Mouse (Mus musculus) neural tube, embryonic 14.5 days (tissue): ENCODE measurements around the gene Serpine3. TPM values are rescaled to one million over a fixed set of nuclear protein-coding genes. Genes with fewer than 3 reads are reported as not detected.

Experiments used
- ATAC-seq: fragments of 200-750 bp; cut with Nextera tagmentation; 2 replicates; pipeline ENCODE4 v1.8.0; 2017; ENCODE audit warnings: low read depth, mild to moderate bottlenecking, moderate TSS enrichment, moderate library complexity
- H3K27ac ChIP-seq: fragments of 300-500 bp; sonication (generic); 2 replicates; pipeline ENCODE4 v1.5.1; 2014; ENCODE audit warnings: low read depth, mild to moderate bottlenecking, control low read depth, low read length, moderate library complexity, mixed read lengths
- H3K27me3 ChIP-seq: fragments of 300-500 bp; sonication (generic); 2 replicates; pipeline ENCODE4 v1.6.1; 2014; ENCODE audit warnings: low read length; ENCODE audit not compliant: control insufficient read depth, insufficient read depth
- H3K36me3 ChIP-seq: fragments of 300-500 bp; sonication (generic); 2 replicates; pipeline ENCODE4 v1.6.1; 2014; ENCODE audit warnings: low read length, mixed read lengths; ENCODE audit not compliant: control insufficient read depth, insufficient read depth
- H3K4me1 ChIP-seq: fragments of 300-500 bp; sonication (generic); 2 replicates; pipeline ENCODE4 v1.6.1; 2014; ENCODE audit warnings: low read length; ENCODE audit not compliant: control insufficient read depth, insufficient read depth
- H3K4me2 ChIP-seq: fragments of 300-500 bp; sonication (generic); 2 replicates; pipeline ENCODE4 v1.6.1; 2014; ENCODE audit warnings: mild to moderate bottlenecking, low read depth, low read length, control low read depth
- H3K4me3 ChIP-seq: fragments of 300-500 bp; sonication (generic); 2 replicates; pipeline ENCODE4 v1.5.1; 2014; ENCODE audit warnings: low read depth, low read length, control low read depth, mixed read lengths
- H3K9ac ChIP-seq: fragments of 300-500 bp; sonication (generic); replicated peaks from 2 replicates; pipeline ENCODE4 v1.6.1; 2014; ENCODE audit warnings: low read depth, mild to moderate bottlenecking, control low read depth, low read length, mixed read lengths
- H3K9me3 ChIP-seq: fragments of 300-500 bp; sonication (generic); 2 replicates; pipeline ENCODE4 v1.6.1; 2016; ENCODE audit warnings: low read length; ENCODE audit not compliant: control insufficient read depth
- WGBS: fragments of 180-500 bp; shearing (Covaris S2); extraction: QIAGEN DNeasy Blood & Tissue Kit; methylation state at CpG from one replicate; pipeline ENCODE4 v1.1.7; 2014; 5-methylcytosine and 5-hydroxymethylcytosine counted together
- polyA plus RNA-seq: library from polyadenylated mRNA; unstranded; fragments of >200 nt; fragmentation: Nextera tagmentation; extraction: Ambion mirVana; gene quantifications from 2 replicates; pipeline ENCODE4 v1.2.1, GENCODE M21; 2014

Serpine3 gene
- polyA plus RNA-seq, 1 experiment from 2014 or later: not detected

DNA sequence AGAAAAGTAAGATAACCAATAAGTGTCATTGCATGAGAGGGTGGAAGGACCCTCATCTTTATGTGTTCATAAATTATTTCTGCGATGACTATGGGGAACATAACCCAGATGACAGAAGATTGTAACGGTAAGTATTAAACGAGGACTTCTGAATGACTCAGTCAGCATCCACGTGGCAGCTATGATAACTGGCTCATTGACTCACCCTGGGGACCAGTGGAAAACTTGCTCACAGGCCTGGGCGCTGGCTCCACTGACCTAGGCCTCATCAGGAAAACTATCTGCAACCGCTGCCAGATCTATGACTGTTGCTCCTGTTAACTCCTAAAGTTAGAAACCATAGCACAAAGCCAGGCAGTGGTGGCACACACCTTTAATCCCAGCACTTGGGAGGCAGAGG lies 15.1 kb upstream of the Serpine3 start:
- 82% methylated on average over 6 of the region's 6 CpGs for whole genome bisulfite sequencing
- H3K4me1 ChIP-seq: no peaks in the 10 kb centered on the region
- no peaks in the 10 kb centered on the region for H3K9me3 ChIP-seq
- no peaks in the 10 kb centered on the region for H3K36me3 ChIP-seq
- no peak overlapping the region for H3K27ac ChIP-seq
- no peak for ATAC-seq
- H3K27me3 ChIP-seq: no peaks in the 10 kb centered on the region
- H3K4me3 ChIP-seq: no peak overlapping the region
- no peak overlapping the region for H3K4me2 ChIP-seq
- H3K9ac ChIP-seq: no peak overlapping the region

DNA sequence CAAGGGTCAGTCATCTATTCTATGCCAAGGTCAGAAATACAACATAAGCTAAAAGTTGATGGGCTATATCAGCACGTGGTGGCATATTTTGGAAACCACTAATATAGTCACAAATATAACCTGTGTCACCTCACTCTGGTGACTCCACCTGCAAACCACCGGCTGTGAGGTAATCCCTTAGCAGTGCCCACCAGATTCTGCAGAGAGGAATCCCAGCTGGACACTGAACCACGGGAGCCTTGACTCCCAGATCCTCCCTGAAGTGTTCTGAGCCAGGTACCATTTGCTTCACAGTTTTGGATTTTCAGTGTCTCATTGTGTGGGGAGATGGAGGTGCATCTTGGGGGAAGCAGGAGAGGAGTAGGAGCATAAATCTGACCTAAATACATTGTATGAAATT lies 13.1 kb upstream of the Serpine3 start:
- WGBS: 75% methylated on average over 3 of the region's 3 CpGs
- H3K27me3 ChIP-seq: no peaks in the 10 kb centered on the region
- no peak overlapping the region for H3K4me2 ChIP-seq
- no peak for ATAC-seq
- no peak overlapping the region for H3K9ac ChIP-seq
- no peaks in the 10 kb centered on the region for H3K9me3 ChIP-seq
- H3K27ac ChIP-seq: no peak overlapping the region
- no peaks in the 10 kb centered on the region for H3K36me3 ChIP-seq
- no peaks in the 10 kb centered on the region for H3K4me1 ChIP-seq
- no peak overlapping the region for H3K4me3 ChIP-seq

DNA sequence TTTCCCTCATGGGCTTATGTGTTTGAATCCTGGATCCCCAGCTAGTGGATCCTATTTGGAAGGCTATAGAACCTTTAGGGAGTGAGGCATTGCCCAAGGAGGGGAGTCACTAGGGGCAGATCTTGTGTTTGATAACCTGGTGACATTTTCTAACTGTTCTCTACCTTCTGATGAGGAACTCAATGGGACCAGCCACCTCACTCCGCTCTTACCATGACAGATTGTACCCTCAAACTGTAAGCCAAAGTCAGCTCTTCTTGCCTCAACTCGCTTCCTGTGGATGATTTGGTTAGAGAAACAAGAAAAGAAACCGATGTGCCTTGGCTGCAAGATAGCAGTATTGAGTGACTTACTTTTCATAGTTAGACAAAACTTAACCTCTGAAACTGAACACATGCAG lies 11.7 kb upstream of the Serpine3 start:
- no peaks in the 10 kb centered on the region for H3K4me1 ChIP-seq
- H3K27ac ChIP-seq: no peak overlapping the region
- 96% methylated on average over 3 of the region's 3 CpGs for WGBS
- no peaks in the 10 kb centered on the region for H3K9me3 ChIP-seq
- no peak overlapping the region for H3K4me3 ChIP-seq
- ATAC-seq: no peak
- no peaks in the 10 kb centered on the region for H3K36me3 ChIP-seq
- H3K9ac ChIP-seq: no peak overlapping the region
- H3K27me3 ChIP-seq: no peaks in the 10 kb centered on the region
- no peak overlapping the region for H3K4me2 ChIP-seq

DNA sequence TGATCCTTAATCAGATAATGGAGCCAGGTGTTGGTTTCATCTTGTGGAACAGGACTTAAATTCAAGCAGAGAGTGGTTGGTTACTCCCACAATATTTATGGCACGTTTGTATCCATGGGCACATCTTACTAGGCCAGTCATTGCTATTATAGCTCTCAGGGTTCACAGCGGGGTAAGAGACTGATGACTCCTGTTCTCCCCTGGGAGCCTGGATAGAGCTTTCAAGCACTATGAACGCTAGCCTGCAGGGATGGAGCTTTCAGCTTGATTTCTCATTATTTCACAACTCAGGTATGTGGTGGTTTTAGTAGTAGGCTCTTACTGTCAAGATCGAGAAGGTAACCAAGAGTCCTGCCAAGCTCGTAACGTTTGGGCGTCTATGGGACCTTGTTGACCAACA lies 7.5 kb upstream of the Serpine3 start:
- Histone ChIP-seq H3K9me3 (no peaks in the 10 kb centered on the region), H3K27ac (no peak overlapping the region), H3K4me3 (no peak overlapping the region), H3K36me3 (no peaks in the 10 kb centered on the region), H3K9ac (no peak overlapping the region), H3K4me2 (no peak overlapping the region), H3K27me3 (no peaks in the 10 kb centered on the region), H3K4me1 (no peaks in the 10 kb centered on the region)
- no peak for ATAC-seq
- 79% methylated on average over 7 of the region's 7 CpGs for WGBS

DNA sequence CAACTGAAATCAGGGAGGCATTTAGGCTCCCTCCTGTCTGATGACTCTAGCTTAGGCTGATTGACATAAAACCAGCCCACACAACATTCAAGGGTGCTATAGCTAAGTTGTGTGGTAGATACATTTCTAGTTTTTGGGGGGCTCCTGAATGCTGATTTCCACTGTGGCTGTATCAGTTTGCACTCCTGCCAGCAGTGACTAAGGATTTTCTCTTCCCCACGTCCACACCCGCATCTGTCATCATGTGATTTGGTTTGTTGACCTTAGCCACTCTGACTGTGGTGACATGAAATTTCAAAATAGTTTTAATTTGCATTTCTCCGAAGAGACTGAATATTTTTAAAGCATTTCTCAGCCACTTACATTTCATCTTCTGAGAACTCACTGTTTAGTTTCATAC lies 6.0 kb upstream of the Serpine3 start:
- Histone ChIP-seq H3K4me3 (no peak overlapping the region), H3K9ac (no peak overlapping the region), H3K9me3 (no peaks in the 10 kb centered on the region), H3K4me2 (no peak overlapping the region), H3K27ac (no peak overlapping the region), H3K4me1 (no peaks in the 10 kb centered on the region), H3K27me3 (no peaks in the 10 kb centered on the region), H3K36me3 (no peaks in the 10 kb centered on the region)
- WGBS: 88% methylated on average over 3 of the region's 3 CpGs
- no peak for ATAC-seq

DNA sequence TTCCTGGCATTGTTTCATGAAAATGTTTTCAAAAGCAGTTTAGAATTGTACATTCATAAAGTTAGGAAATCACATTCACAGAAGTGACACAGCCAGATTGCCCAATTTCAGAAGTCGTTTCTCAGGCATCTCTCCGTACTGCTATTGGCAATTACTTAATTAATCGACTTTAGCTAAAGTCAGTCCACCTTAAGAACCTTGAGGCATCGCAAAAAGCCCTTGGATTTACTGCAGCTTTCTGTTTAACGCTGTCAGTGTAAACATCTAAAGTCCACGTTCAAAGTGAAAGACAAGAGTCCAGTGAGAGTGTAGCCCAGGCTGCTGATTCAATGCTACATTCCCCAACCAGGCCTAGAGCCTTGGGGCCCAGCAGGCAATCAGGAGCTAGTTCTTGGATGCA lies 1.1 kb upstream of the Serpine3 start:
- no peak overlapping the region for H3K4me2 ChIP-seq
- H3K36me3 ChIP-seq: no peaks in the 10 kb centered on the region
- no peaks in the 10 kb centered on the region for H3K4me1 ChIP-seq
- no peaks in the 10 kb centered on the region for H3K27me3 ChIP-seq
- ATAC-seq: no peak
- no peak overlapping the region for H3K9ac ChIP-seq
- H3K9me3 ChIP-seq: no peaks in the 10 kb centered on the region
- no peak overlapping the region for H3K4me3 ChIP-seq
- H3K27ac ChIP-seq: no peak overlapping the region
- 82% methylated on average over 6 of the region's 6 CpGs for WGBS

DNA sequence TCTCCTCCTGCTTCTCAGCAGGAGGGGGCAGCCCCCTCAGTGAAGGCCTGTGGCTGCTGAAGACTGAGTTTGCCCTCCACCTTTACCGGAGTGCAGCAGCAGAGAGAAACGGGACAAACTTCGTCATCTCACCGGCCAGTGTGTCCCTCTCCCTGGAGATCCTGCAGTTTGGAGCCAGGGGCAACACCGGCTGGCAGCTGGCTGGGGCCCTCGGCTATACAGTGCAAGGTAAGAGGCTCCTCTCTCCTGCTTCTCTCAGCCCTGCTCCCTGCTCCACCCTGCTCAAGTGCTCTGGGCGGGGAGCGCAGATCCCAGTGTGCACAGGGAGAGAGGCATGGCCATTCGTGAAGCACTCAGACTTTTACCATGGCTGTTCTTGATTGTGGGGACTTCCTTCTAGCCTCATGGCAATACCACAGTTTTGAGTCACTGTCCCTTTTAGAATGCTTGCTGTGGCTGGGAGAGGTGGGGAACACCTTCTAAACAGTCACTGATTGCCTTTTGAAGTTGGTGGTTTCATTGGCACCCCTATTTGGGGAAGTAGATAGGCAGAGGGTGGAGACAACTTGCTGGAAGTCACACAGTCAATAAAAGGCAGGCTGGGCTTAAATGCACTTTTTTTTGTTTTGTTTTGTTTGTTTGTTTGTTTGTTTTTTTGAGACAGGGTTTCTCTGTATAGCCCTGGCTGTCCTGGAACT lies 1.7 kb downstream of the Serpine3 start:
- ATAC-seq: no peak
- H3K9me3 ChIP-seq: no peaks in the 10 kb centered on the region
- no peak overlapping the region for H3K4me2 ChIP-seq
- no peak overlapping the region for H3K9ac ChIP-seq
- no peaks in the 10 kb centered on the region for H3K27me3 ChIP-seq
- no peak overlapping the region for H3K4me3 ChIP-seq
- H3K36me3 ChIP-seq: no peaks in the 10 kb centered on the region
- no peaks in the 10 kb centered on the region for H3K4me1 ChIP-seq
- no peak overlapping the region for H3K27ac ChIP-seq
- WGBS: 50% methylated on average over 9 of the region's 9 CpGs

DNA sequence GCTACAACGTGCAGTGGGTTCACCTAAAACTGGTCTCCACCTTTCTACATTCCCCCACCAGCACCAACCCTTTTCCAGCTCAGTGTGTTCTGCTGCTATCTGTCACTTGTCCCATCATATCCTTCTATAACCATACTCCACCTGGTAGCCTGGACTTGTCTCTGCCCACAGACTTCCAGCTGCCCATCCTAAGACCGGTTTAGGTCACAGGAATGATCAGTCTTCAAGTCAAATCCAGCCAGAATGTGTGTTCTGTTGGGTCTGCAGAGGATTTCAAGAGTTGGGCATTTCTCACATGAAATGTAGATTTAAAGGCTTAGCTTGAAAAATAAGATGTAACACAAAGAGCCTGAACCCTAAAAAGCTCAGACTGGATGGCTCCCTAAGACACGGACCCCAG lies 10.2 kb downstream of the Serpine3 start:
- Histone ChIP-seq H3K27ac (no peak overlapping the region), H3K9me3 (no peaks in the 10 kb centered on the region), H3K36me3 (no peaks in the 10 kb centered on the region), H3K4me3 (no peak overlapping the region), H3K4me2 (no peak overlapping the region), H3K27me3 (no peaks in the 10 kb centered on the region), H3K9ac (no peak overlapping the region), H3K4me1 (no peaks in the 10 kb centered on the region)
- 93% methylated on average over 3 of the region's 3 CpGs for WGBS
- no peak for ATAC-seq

DNA sequence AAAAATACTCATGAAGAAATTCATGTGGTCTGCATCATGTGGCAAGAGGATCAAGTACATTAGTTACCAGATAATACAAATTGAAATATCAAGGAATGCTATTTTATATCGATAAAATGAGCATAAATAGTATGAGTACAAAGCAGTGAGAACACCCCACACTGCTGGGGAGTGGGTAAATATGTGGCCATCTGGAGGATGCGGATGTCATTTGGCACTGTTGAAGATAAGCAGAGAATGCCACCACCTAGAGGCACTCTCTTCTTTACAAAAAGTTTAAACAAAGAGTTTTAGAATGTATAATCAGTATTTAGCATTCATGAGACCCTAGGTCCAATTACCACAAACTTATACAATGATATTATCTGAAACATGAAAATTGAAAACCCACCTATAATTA lies 54.7 kb downstream of the Serpine3 start:
- Histone ChIP-seq H3K9me3 (no peaks in the 10 kb centered on the region), H3K36me3 (no peaks in the 10 kb centered on the region), H3K27ac (no peak overlapping the region), H3K4me3 (no peak overlapping the region), H3K9ac (no peak overlapping the region), H3K27me3 (no peaks in the 10 kb centered on the region), H3K4me2 (no peak overlapping the region), H3K4me1 (no peaks in the 10 kb centered on the region)
- ATAC-seq: no peak
- WGBS: 98% methylated on average over 2 of the region's 2 CpGs
